Mouse (Mus musculus): ENCODE measurements at regions not wholly inside any gene's neighbourhood (a gene's known extent, or its start where the extent isn't known, plus 50 kb on each side); places are given as distances from the start of the nearest gene placed in this dataset.

- Histone ChIP-seq H3K4me1 (ENCODE audit: control insufficient read depth, low read depth, low read length) (no peaks in the 10 kb centered on the region; the same call in 1 of the 2 replicates), H3K4me3 (ENCODE audit: low read depth, low read length) (no peak overlapping the region), H3K27me3 (ENCODE audit: control insufficient read depth, insufficient read depth, low read depth, low read length) (no peaks in the 10 kb centered on the region), H3K9me3 (replicated peaks; ENCODE audit: control insufficient read depth, low read length) (no peaks in the 10 kb centered on the region), H3K36me3 (ENCODE audit: control insufficient read depth, insufficient read depth) (no peaks in the 10 kb centered on the region), H3K4me2 (ENCODE audit: low read depth, low read length) (no peak overlapping the region), H3K9ac (ENCODE audit: low read depth, low read length) (no peak overlapping the region), H3K27ac (ENCODE audit: low read length) (no peak overlapping the region)
- 48% methylated on average over 4 of the region's 4 CpGs for whole genome bisulfite sequencing (ENCODE audit: insufficient replicate concordance)
- ATAC-seq (ENCODE audit: low read depth), result no peak
These were observed 52.6 kb upstream of the Klf14 start for GRCm38 (mm10) chr6:31011407-31012020.

DNA sequence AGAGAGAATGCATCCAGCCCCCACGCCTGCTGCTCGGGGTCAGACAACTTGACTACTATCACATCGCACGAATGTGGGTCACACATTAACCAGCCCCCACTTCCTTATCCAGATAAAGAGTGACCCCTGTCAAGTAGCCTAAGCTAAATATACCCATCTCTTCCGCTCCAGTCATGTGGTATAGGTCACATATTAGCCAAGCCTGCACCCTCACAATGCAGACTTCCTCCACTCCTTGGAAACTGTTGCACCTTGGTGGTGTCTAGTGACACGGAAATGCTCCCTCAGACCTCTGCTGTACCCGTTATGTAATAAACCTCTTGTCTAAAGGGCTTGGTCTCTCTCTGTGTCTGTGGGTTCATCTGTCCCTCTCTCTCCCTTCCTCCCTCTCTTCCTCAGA, 57.7 kb upstream of the Klf14 start:
- H3K36me3 ChIP-seq (ENCODE audit: control insufficient read depth, insufficient read depth), result no peaks in the 10 kb centered on the region
- H3K27ac ChIP-seq (ENCODE audit: low read length), result no peak overlapping the region
- 41% methylated on average over 7 of the region's 7 CpGs for WGBS (ENCODE audit: insufficient replicate concordance)
- no peaks in the 10 kb centered on the region for H3K27me3 ChIP-seq (ENCODE audit: control insufficient read depth, insufficient read depth, low read depth, low read length)
- no peaks in the 10 kb centered on the region for H3K9me3 ChIP-seq (replicated peaks; ENCODE audit: control insufficient read depth, low read length)
- H3K4me1 ChIP-seq (ENCODE audit: control insufficient read depth, low read depth, low read length), result no peaks in the 10 kb centered on the region; the same call in 1 of the 2 replicates
- H3K4me3 ChIP-seq (ENCODE audit: low read depth, low read length), result no peak overlapping the region
- ATAC-seq (ENCODE audit: low read depth), result no peak
- H3K4me2 ChIP-seq (ENCODE audit: low read depth, low read length), result no peak overlapping the region
- no peak overlapping the region for H3K9ac ChIP-seq (ENCODE audit: low read depth, low read length)

- H3K36me3 ChIP-seq (ENCODE audit: control insufficient read depth, insufficient read depth), result no peaks in the 10 kb centered on the region
- WGBS (ENCODE audit: insufficient replicate concordance), result 74% methylated on average over 5 of the region's 5 CpGs
- no peak overlapping the region for H3K4me3 ChIP-seq (ENCODE audit: low read depth, low read length)
- H3K9me3 ChIP-seq (replicated peaks; ENCODE audit: control insufficient read depth, low read length), result no peaks in the 10 kb centered on the region
- H3K4me2 ChIP-seq (ENCODE audit: low read depth, low read length), result no peak overlapping the region
- ATAC-seq (ENCODE audit: low read depth), result no peak
- no peaks in the 10 kb centered on the region for H3K27me3 ChIP-seq (ENCODE audit: control insufficient read depth, insufficient read depth, low read depth, low read length)
- no peak overlapping the region for H3K27ac ChIP-seq (ENCODE audit: low read length)
- no peaks in the 10 kb centered on the region for H3K4me1 ChIP-seq (ENCODE audit: control insufficient read depth, low read depth, low read length)
- no peak overlapping the region for H3K9ac ChIP-seq (ENCODE audit: low read depth, low read length)
These were observed 62.9 kb upstream of the Klf14 start for GRCm38 (mm10) chr6:31021776-31022175.

DNA sequence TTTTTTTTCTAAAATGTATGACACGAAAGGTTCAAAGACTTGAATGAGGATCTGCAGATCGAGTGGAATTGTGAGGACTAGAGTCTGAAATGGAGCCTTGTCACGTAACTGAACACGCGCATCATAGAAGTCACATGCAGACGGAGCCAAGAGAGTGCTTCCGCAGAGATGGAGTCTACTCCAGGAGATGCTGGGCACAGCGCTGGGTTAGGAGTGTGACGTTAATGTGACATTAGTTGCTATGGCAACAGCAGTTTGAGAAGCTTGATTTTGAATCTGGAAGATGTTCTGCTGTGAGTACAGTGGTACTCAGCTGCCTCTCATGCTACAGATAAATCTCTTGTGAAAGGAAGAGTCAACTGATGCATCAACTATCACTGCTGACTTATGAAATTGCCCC, 70.9 kb upstream of the Klf14 start:
- H3K27ac ChIP-seq (ENCODE audit: low read length), result no peak overlapping the region
- no peak overlapping the region for H3K4me3 ChIP-seq (ENCODE audit: low read depth, low read length)
- H3K9me3 ChIP-seq (replicated peaks; ENCODE audit: control insufficient read depth, low read length), result no peaks in the 10 kb centered on the region
- ATAC-seq (ENCODE audit: low read depth), result no peak
- 75% methylated on average over 9 of the region's 9 CpGs for WGBS (ENCODE audit: insufficient replicate concordance)
- H3K9ac ChIP-seq (ENCODE audit: low read depth, low read length), result no peak overlapping the region
- no peak overlapping the region for H3K4me2 ChIP-seq (ENCODE audit: low read depth, low read length)
- H3K36me3 ChIP-seq (ENCODE audit: control insufficient read depth, insufficient read depth), result no peaks in the 10 kb centered on the region
- no peaks in the 10 kb centered on the region for H3K27me3 ChIP-seq (ENCODE audit: control insufficient read depth, insufficient read depth, low read depth, low read length)
- no peaks in the 10 kb centered on the region; the same call in 1 of the 2 replicates for H3K4me1 ChIP-seq (ENCODE audit: control insufficient read depth, low read depth, low read length)

GRCm38 (mm10) chr6:31031022-31031421, 72.1 kb upstream of the Klf14 start:
- no peaks in the 10 kb centered on the region for H3K27me3 ChIP-seq (ENCODE audit: control insufficient read depth, insufficient read depth, low read depth, low read length)
- H3K27ac ChIP-seq (ENCODE audit: low read length), result no peak overlapping the region
- no peak overlapping the region for H3K9ac ChIP-seq (ENCODE audit: low read depth, low read length)
- ATAC-seq (ENCODE audit: low read depth), result no peak
- H3K36me3 ChIP-seq (ENCODE audit: control insufficient read depth, insufficient read depth), result no peaks in the 10 kb centered on the region
- H3K4me3 ChIP-seq (ENCODE audit: low read depth, low read length), result no peak overlapping the region
- no peaks in the 10 kb centered on the region; the same call in 1 of the 2 replicates for H3K4me1 ChIP-seq (ENCODE audit: control insufficient read depth, low read depth, low read length)
- WGBS (ENCODE audit: insufficient replicate concordance), result 77% methylated on average over 7 of the region's 7 CpGs
- no peaks in the 10 kb centered on the region for H3K9me3 ChIP-seq (replicated peaks; ENCODE audit: control insufficient read depth, low read length)
- H3K4me2 ChIP-seq (ENCODE audit: low read depth, low read length), result no peak overlapping the region

GRCm38 (mm10) chr6:31032147-31032546, 73.3 kb upstream of the Klf14 start:
- no peaks in the 10 kb centered on the region; the same call in 1 of the 2 replicates for H3K4me1 ChIP-seq (ENCODE audit: control insufficient read depth, low read depth, low read length)
- no peak overlapping the region for H3K27ac ChIP-seq (ENCODE audit: low read length)
- no peak overlapping the region for H3K9ac ChIP-seq (ENCODE audit: low read depth, low read length)
- ATAC-seq (ENCODE audit: low read depth), result no peak
- no peak overlapping the region for H3K4me2 ChIP-seq (ENCODE audit: low read depth, low read length)
- H3K36me3 ChIP-seq (ENCODE audit: control insufficient read depth, insufficient read depth), result no peaks in the 10 kb centered on the region
- H3K4me3 ChIP-seq (ENCODE audit: low read depth, low read length), result no peak overlapping the region
- no peaks in the 10 kb centered on the region for H3K9me3 ChIP-seq (replicated peaks; ENCODE audit: control insufficient read depth, low read length)
- H3K27me3 ChIP-seq (ENCODE audit: control insufficient read depth, insufficient read depth, low read depth, low read length), result no peaks in the 10 kb centered on the region
- WGBS (ENCODE audit: insufficient replicate concordance), result 63% methylated on average over 4 of the region's 4 CpGs

- Histone ChIP-seq H3K27me3 (ENCODE audit: control insufficient read depth, insufficient read depth, low read depth, low read length) (no peaks in the 10 kb centered on the region), H3K4me2 (ENCODE audit: low read depth, low read length) (no peak overlapping the region), H3K4me1 (ENCODE audit: control insufficient read depth, low read depth, low read length) (no peaks in the 10 kb centered on the region; the same call in 1 of the 2 replicates), H3K9ac (ENCODE audit: low read depth, low read length) (no peak overlapping the region), H3K27ac (ENCODE audit: low read length) (no peak overlapping the region), H3K9me3 (replicated peaks; ENCODE audit: control insufficient read depth, low read length) (no peaks in the 10 kb centered on the region), H3K4me3 (ENCODE audit: low read depth, low read length) (no peak overlapping the region), H3K36me3 (ENCODE audit: control insufficient read depth, insufficient read depth) (no peaks in the 10 kb centered on the region)
- WGBS (ENCODE audit: insufficient replicate concordance), result 7% methylated on average over 12 of the region's 12 CpGs
- ATAC-seq (ENCODE audit: low read depth), result no peak
These were observed 74.2 kb upstream of the Klf14 start for GRCm38 (mm10) chr6:31032980-31033608.

GRCm38 (mm10) chr6:31034796-31035195, 75.9 kb upstream of the Klf14 start:
- H3K4me1 ChIP-seq (ENCODE audit: control insufficient read depth, low read depth, low read length), result no peaks in the 10 kb centered on the region; the same call in 1 of the 2 replicates
- H3K9me3 ChIP-seq (replicated peaks; ENCODE audit: control insufficient read depth, low read length), result no peaks in the 10 kb centered on the region
- WGBS (ENCODE audit: insufficient replicate concordance), result 69% methylated on average over 10 of the region's 10 CpGs
- no peak overlapping the region for H3K4me2 ChIP-seq (ENCODE audit: low read depth, low read length)
- no peak for ATAC-seq (ENCODE audit: low read depth)
- no peaks in the 10 kb centered on the region for H3K27me3 ChIP-seq (ENCODE audit: control insufficient read depth, insufficient read depth, low read depth, low read length)
- H3K36me3 ChIP-seq (ENCODE audit: control insufficient read depth, insufficient read depth), result no peaks in the 10 kb centered on the region
- H3K27ac ChIP-seq (ENCODE audit: low read length), result no peak overlapping the region
- no peak overlapping the region for H3K9ac ChIP-seq (ENCODE audit: low read depth, low read length)
- no peak overlapping the region for H3K4me3 ChIP-seq (ENCODE audit: low read depth, low read length)

DNA sequence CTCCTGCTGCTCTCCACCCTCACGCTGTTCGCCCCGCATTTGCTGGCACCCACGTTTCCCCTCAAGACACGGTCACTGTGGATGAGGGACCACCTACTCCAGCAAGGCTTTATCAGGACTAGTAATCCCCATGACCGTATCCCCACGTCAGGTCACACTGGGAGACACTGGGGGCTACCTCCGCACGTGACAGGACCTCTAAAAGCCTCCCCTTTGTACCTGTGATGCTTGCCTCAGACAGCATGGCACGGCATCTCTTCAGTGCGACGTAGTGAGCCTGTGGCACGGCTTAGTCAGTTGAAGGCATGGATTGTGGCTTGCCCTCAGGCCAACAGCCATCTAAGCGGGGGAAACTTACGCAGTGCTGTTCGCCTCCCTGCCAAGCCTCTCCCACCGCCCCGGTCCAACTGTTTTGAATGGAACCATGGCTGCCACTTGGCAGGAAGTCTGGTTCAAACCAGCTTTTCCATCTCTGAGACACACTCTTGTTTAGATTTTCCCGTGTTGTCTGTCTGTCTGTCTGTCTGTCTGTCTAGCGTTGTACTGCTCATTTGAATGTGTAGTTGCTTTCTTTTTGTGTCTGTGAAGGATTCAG, 79.0 kb upstream of the Klf14 start:
- no peak overlapping the region for H3K4me2 ChIP-seq (ENCODE audit: low read depth, low read length)
- 67% methylated on average over 20 of the region's 20 CpGs for WGBS (ENCODE audit: insufficient replicate concordance)
- no peaks in the 10 kb centered on the region; the same call in 1 of the 2 replicates for H3K4me1 ChIP-seq (ENCODE audit: control insufficient read depth, low read depth, low read length)
- no peaks in the 10 kb centered on the region for H3K36me3 ChIP-seq (ENCODE audit: control insufficient read depth, insufficient read depth)
- H3K9me3 ChIP-seq (replicated peaks; ENCODE audit: control insufficient read depth, low read length), result no peaks in the 10 kb centered on the region
- H3K9ac ChIP-seq (ENCODE audit: low read depth, low read length), result no peak overlapping the region
- no peak overlapping the region for H3K27ac ChIP-seq (ENCODE audit: low read length)
- H3K27me3 ChIP-seq (ENCODE audit: control insufficient read depth, insufficient read depth, low read depth, low read length), result no peaks in the 10 kb centered on the region
- ATAC-seq (ENCODE audit: low read depth), result no peak
- H3K4me3 ChIP-seq (ENCODE audit: low read depth, low read length), result no peak overlapping the region

All from liver, embryonic 16.5 days (tissue).